Mouse (Mus musculus) layer of hippocampus, postnatal 10 days (tissue): Measurements from ENCODE around the gene Atp6v0c. TPM values are rescaled to one million over a fixed set of nuclear protein-coding genes. Genes with fewer than 3 reads are reported as not detected.
A peak's percentile ranks its signal among the peaks of the same experiment; 100 is the strongest.

Experiments used
- DNase-seq, 2 experiments: peaks; one replicate each; pipeline ENCODE4 v3.0.0; 2021; ENCODE audit warnings: low spot score in 2 of 2
- total RNA-seq, 2 experiments: library from RNA; stranded (reverse); gene quantifications; 2 replicates each; pipeline ENCODE4 v1.2.3; 2021

The Atp6v0c gene
- total RNA-seq, 2 experiments from 2014 or later, result 1,281 to 1,362 TPM

DNA sequence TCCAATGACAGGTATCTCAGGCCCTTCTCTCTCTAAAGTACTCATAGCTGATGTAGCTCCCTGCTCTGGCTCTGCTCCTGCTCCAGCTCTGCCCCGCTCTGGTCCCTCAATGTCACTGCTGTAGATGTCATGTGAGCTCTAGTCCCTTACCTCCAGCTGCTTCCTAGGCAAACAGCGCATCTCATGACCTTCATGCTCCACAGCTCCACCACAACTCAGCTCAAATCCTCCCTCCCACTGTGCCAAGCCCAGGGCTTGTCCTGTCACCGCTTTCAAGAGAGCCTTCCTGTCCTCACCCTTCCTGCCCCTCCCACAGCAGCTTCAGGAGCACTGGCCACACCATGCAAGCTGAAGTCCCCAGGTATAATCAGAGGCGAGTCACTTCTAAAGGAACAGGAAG lies 30.2 kb upstream of the Atp6v0c start:
- DNase-seq, result no peak

DNA sequence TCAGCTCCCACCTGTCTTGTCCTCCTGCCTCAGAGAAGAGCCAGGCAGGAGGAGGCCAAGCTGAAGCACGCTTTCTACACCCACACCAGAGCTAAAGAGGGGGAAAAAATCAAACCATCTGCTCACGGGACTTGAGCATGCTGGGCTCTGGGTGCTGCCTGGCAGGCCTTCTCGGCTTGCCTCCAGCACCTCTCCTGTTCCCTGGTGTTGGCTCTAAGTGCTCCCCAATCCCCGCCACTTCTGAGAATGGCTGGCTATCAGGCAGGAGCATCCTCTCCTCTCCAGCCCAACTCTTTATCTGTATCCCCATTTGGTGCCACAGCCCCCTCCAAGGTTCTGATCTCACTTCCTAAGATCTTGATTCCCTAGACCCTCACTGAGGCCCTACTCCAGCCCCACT lies 29.8 kb upstream of the Atp6v0c start:
- DNase-seq, result peak; percentile 33 to 53

DNA sequence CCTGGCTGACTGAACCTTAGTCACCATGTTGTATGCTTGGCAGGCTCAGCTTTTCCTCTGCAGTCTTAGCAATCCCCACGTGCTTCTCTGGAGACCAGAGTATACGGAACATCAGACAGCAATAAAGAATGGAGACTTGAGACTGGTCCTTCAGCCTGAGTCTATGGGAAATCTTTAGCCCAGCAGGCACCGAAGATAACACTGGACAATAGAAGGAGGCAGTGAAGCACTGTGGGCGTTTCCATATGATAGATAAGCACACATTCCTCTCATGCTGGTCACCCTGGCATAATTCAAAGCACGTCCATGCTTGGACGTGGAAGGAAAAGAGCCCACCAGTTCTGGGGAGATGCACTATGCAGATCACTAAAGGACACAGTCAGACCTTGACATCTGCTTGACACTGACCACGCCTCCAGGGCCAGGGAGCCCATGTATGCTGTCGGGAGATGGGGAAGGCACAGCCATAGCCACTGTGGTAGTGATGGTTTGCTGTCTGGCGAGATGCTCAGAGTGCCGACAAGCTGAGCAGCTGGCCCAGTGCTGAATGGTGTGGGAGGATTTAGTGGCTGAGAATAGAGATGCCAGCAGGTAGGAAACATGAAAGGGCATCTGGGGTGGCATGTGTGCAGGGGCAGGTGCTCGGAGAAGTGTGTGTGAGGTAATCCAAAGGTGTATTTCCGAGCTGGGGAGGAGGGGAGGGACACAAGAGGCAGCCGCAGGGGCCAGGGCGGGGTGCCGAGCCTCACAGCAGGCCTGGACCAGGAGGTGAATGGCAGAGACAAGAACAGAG lies 27.7 kb upstream of the Atp6v0c start:
- DNase-seq, result peak; percentile 23 to 40

DNA sequence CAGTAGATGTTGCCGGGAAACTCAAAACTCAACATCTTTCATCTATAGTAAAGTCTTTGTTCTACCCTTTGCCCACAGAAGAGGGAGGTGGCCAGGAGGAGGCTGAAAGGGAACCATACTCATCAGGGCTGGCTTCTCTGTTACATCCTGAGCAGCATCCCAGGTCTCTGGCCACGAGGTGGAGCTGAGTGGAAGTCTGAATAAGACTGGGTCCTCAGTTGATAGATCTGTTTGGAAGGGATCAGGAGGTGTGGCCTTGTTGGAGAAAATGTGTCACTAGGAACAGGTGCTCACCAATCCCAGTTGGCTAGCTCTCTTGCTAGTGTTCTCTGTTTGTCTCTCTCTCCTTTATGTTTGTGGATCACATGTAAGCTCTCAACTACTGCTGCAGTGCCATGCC lies 25.8 kb upstream of the Atp6v0c start:
- no peak for DNase-seq

DNA sequence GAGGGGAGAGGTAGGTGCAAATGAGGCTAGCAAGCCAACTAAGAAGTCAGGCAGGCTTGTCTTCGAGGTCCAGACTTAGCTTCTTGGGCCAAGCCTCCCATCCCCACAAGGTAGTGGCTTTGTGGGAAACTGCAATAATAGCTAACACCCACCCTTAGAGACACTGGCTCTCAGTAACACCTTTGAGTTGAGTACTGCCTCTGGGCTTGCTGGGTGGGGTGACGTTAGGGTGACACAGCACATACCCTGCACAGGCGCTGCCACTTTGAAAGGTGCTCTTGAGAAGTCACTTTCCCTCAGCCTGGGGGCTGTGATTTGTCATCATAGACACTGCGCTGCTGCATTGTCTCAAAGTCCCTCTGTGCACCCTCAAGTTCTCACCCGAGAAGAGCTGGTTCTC lies 24.3 kb upstream of the Atp6v0c start:
- DNase-seq, result no peak

DNA sequence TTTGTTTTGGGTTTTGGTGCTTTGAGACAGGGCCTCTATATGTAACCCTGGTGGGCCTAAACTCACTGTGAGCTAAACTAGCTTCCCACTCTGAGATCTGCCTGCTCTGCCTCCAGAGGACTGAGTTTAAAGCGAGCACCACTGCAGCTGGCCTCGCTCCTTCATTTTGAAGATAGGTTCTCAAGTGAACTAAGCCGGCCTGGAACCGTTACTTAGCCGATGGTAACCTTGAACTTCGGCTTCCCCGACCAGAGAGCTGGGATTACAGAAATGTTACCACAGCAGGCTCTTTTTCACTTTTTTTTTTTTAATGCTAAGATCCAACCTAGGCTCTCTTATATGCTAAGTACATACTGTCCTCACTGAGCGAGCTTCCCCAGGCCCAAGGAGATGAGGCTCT lies 23.8 kb upstream of the Atp6v0c start:
- DNase-seq, result no peak

DNA sequence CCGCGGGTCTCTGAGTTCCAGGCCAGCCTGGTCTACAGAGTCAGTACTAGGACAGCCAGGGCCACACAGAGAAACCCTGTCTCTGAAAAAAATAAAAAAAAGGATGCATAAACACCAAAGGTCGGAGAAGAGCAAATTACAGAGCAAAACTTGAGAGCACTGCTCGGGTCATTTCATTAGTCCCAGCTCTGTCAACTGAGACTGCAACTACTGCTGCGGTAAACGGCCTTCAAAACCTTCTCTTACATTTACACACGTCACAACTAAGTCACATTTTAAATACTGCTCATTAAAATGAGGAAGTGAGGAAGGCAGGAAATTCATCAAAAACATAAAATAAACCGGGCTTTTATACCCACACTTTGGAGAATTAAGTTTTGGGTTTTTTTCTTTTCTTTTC lies 23.3 kb upstream of the Atp6v0c start:
- no peak for DNase-seq

DNA sequence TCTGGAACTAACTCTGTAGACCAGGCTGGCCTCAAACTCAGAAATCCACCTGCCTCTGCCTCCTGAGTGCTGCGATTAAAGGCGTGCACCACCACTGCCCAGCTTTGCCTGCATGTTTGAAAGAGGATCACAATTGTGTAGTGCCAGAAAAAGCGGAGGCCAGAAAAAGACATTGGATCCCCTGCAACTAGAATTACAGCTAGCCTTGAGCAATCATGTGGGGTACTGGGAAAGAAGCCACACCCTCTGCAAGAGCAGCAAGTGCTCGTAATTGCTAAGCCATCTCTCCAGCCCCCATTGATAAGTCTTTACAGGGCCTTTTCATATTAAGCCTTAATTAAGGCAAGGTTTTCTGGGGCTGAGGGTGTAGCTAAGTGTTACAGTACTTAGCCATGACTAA lies 22.0 kb upstream of the Atp6v0c start:
- no peak for DNase-seq

DNA sequence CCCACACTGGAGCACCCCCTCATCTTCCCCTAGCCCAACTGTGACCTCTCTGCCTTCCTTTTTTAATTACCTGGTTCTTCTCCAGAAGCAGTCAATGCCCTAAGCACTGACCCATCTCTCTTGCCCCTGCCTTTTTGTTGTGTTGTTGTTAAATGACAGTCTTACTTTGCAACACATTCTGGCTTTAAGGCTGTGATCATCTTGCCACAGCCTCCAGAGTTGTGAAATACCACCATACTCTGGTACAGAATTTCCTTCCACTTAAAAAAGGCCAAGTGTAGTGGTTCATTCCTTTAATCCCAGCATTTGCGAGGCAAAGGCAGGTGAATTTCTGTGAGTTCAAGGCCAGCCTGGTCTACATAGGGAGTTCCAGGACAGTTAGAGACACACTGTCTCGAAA lies 21.4 kb upstream of the Atp6v0c start:
- DNase-seq, result no peak

DNA sequence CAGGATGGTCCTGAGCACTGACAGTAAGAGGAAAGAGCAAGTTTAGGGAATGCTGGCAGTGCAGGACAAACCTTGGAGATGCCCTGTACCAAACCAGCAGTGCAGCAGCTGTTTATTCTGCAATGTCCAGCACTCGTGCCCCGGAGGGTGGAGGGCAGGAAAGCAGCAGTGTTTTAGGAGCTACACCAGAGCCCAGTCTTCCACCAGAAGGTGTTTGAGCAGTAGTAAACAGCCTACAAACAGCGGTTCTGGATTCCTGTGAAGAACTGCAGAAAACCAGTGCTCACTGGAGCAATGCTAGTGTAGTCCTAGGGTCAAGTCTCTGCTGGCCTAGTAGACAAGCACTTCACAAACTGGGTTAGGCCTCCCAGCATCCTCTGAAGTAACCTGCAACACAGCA lies 4.8 kb upstream of the Atp6v0c start:
- DNase-seq, result no peak

DNA sequence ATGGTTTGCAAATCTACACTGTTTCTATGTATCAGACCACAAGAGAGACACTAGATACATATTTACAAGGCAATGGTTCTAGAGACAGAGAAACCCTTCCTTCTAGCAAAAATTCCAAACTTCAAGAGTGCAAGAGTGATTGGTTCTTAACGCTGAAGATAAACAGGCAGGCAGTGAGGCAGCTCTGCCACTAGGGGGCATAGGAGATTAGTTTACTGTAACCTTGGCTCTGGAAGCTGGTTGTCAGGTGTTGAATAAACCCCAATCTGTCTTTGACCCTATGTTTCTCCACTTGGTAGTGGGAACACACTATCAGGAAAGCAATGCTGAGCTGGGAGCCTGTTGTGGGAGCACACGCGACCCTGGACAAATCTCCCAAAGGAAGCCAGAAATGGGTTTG lies 3.9 kb upstream of the Atp6v0c start:
- DNase-seq, result peak; percentile 75 to 77

DNA sequence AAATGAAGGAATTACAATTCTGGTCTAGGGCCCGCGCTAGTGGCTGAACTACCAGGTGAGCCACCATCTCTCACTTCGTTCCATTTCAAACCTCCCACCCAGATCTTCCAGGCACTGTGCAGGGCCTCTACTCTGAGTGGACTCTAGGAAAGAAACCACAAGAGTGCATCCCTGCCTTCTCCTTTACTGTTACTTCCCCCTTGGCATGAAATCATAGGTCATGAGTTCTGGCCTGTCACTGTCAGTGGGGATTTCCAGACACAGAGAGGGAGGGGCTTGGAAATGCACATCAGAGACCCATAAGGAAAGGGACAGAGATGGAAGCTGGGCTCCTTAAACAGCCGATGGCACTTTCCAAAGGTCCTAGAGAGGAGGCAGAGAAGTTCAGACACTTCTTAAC lies 2.2 kb upstream of the Atp6v0c start:
- no peak for DNase-seq

DNA sequence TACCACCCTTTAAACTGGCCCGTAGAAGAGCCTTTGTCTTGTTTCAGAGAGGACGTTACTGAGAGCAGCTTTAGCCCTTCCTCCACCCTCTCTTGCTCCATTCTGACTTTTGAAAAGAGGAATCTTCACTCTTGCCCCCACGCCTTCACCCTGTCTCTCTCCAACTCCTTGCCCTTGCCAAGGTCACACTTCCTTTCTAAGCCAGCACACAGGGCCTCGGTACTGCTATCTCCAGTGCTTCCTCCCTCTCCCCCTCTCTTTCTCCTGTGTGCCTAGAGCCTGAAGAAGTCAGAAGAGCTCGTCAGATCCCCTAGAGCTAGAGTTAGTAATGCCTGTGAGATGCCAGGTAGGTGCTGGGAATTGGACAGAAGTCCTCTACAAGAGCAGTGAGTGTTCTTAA lies 1.2 kb upstream of the Atp6v0c start:
- no peak for DNase-seq

DNA sequence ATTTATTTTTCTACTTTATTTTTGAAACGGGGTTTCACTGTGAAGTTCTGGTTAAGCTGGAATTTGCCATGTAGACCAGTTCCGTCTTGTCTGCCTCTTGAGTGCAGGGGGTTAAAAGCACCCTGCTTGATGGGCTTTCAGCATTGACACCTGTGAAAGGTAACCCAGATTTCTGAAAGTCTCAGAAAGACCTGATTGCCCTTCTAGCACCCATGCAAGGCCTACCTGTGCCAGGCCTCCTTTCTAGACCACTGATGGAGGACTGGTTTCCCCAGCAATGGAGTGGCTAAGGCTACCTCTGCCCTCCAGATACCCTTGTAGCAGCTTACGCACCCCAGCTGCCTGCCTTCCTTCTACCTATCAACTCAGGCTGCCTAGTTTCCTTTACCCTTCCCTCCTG lies 623 bp upstream of the Atp6v0c start:
- DNase-seq, result no peak

DNA sequence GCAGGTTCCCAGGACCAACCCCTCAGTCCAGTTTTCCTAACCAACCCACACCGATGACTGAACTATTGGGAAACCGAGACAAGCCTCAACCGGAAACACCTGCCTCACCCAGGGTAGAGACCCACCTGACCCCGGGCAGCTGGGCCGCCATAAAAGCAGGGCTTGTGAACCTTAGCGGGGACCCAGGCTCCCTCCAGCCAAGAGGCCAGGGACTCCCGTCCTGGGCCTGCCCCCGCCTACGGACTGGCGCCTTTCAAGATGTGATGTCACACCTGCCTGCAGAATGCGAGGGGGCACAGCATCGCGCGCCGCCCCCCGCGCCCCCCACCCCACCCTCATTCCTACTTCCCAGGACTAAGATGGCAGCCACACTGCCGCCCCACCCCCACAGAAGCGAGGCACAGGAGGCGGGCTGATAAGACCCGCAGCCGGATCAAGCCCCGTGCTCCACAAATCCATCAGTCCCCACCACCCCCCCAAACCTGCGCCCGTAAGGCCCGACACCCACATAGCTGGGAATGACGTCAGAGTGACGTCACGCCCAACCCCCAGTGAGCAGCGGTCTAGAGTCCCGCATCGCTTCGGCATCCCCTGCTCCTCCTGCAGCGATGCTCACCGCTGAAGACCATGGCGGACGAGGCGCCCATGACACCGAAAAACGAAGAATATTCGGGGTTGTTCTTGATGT lies 768 bp downstream of the Atp6v0c start:
- DNase-seq, result peak; percentile 74 to 75

DNA sequence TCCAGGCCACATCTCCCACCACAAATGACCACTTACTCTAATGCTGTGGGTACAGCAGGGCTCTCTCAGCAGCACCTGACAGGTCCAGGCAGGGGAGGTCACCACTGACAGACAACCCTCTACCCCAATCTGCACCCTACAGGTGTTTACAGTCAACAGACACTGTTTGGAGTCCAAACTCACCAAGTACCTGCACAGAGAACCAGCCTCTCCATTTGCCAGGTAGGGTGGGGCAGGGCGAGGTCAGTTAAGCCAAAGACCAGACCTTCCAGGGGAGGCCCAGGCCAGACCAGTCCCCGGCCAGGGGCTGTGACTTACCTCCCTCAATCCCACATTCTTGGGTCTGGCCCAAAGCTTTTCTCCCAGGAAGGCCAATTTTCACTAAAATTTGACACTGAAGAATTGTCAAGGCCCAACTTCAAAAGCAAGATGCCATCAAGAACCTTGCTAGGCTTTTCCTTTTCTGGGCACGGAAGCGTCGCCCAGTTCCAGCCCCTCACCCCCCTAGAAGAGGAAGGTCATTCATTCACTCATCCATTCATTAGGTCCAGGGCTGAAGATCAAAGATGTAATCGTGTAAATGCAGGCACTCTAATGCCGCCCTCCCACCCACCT lies 1.5 kb downstream of the Atp6v0c start:
- no peak for DNase-seq

DNA sequence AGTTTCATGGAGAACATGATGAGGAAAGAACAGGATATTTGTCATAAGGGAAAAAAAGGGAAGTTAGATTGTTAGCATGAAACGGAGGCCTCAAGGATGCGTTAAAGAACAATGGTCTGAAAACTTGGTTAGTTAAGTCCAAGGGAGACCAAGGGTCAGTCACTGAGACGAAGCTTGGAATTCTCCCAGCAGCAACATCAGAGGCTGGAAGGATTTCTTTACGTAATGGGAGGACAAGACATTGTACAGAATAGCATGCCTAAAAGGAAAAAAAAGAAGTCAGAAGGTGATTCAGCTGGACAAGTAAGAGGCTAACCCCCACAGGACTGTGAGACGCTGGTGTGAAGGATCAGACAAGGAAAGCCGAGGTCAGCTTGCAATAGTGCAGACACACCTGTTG lies 2.4 kb downstream of the Atp6v0c start:
- DNase-seq, result no peak

DNA sequence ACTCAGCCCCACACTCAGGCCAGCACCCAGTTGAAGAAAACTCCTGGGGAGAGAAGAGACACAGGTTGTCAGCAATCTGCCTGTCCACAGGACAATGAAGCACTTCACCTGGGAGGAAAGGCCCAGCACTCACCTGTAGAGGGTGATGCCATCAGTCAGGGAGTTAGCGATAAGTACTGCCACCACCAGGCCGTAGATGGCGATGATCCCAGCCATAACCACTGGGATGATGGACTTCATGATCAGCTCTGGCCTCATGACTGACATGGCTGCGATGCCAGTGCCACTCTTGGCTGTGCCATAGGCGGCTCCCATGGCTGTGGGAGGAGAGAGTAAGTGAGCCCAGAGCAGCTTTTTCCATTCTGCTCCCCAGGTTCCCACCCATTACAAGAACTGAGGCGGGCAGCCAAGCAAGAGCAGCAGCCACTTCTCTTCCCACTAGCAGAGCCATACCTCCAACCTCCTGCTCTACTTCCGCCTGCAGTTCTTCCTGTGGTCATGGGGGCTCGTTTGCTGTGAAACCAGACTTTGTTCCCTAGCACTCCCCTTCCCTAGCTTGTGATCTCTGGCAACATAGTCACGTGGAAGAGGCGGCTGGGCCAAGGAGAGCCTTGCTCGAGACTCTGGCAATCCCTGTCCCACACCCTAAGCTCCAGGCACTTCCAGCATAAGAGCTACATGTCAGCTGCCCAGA lies 4.8 kb downstream of the Atp6v0c start:
- no peak for DNase-seq

DNA sequence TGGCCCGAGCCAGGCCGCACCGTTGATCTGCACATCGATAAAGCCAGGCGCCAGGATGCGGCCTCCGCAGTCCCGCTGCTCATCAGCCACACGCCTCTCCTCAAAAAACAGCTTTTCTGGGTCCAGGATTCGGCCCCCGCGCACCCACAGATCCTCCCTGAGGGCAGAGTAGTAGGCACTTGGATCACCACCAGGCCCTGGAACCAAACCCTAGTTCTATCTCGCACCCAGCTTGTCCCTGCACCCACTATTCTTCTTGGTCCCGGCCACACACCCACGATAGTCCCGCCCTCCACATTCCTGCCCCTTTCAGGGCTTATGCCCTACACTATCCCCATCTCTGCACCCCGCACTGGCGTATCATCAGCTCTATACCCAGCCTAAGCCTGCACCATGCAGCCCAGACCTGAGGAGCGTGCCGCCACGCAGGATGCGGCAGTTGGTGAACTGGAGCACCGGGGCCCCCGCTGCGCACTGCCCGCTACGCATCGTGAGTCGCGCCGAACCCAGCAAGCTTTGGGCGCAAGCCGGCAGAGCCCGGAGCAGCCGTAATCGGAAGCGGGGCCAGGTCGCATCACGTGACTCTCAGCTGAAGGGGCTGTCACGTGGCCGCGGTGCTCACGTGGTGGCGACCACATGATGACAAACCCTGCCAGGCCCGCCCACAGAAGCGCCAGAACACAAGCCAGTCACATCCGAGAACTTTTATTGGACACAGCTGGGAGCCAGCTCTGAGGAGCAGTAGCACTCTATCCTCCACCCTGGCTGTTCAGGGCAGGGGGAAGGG lies 6.1 kb downstream of the Atp6v0c start, which contains the start of gene Amdhd2:
Amdhd2 (minus strand) TSS at position 591 of the 787 bp plus-strand sequence.
- DNase-seq, result peak; percentile 99

DNA sequence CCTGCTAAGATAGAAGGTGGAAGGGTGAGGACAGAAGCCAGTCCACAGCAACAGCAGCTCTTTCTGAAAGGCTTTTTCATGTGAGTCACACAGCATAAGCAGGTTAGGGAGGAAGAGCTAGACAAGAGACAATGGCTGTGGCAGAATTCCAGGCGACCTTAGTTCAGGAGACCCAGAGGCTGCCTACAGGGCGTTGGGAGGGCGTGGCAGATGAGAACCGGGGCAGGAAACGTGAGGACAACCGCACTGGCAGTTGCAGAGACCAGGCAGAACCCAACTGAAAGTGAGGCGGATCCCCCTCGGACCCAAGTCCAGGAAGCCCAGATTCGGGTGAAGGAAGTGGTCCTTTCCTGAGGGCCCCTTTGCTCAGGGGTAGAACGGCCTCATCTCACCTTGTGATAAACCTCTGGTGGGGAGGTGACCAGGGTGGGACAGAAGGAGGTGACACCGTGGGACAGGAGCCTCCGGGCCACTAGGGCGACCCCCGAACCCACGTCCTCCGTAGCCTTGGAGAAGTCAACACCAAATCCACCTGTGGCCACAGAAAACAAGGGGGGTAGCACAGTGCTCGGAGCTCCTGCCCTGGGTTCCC lies 6.8 kb downstream of the Atp6v0c start:
- no peak for DNase-seq

DNA sequence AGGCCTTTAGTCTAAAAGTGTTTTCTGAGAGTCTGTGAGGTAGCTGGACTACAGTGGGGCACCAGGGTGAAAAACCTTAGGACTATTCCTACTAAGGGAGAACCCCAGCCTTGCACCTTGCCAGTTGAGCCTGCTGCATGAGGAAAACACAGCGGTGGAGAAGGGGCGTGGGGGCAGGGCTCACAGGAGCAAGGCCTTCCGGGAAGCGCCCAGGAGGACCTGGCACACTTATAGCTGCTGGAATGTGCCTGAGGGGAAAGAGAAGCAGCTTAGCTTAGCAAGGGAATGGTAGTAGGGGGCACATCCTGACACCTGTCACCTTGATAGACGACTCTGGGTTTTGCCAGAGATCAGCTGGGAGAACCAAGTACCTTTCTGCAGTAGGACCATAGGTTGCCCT lies 8.0 kb downstream of the Atp6v0c start:
- no peak for DNase-seq
